Mouse (Mus musculus) pancreas, adult 10 weeks (tissue): ENCODE data around the gene Cntnap5a. TPM values are rescaled to one million over a fixed set of nuclear protein-coding genes. Genes with fewer than 3 reads are reported as not detected.

Source experiments
- polyA plus RNA-seq: library from polyadenylated mRNA; stranded (reverse); fragments of 350-450 nt; fragmentation: Illumina TruSeq; extraction: RNeasy Lipid Tissue Mini Kit (QIAGEN cat#74804); gene quantifications from one replicate; pipeline ENCODE4 v1.2.3, GENCODE M21; 2015; ENCODE audit warnings: low read depth, low replicate concordance; ENCODE audit not compliant: insufficient read depth

Cntnap5a gene
- not detected for polyA plus RNA-seq

GRCm38 (mm10) chr1:115684518-115685368 lies at the start of gene Cntnap5a:
Cntnap5a (plus strand) TSS chr1:115684756.

